Mouse (Mus musculus): ENCODE data around the gene Plxnd1.

DNA sequence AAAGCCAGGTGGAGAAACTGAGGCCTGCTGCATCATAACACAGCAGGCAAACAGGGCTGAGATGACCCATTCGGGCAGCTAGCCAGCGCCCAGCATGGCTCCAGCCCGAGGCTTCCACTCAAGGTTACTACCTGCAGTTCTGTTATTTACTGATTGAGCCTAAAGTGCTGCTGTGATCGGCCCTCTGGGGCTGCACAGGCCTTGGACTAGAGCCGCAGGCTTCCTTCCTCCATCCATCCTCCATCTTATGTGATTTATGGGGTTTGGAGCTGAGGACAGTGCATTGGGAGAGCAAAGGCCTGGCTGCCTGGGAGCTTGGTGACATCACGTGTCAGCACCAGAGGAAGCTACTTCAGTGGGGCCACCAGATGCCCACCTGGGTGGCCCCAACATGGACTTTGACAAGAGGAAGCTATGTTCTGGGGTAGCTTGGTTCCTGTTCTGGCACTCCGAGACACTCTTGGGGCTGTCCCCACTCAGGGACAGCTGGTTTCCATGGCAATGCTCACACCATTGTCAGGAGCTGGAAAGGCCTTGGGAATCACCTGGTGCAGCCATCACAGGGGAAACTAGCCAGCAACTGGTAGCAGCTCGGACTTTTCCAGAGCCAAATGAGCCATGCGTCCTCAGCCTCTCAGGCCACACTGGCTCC, 7.6 kb downstream of the Plxnd1 start:
- TF ChIP-seq POLR2A (IDR thresholded peaks at IDR 0.05; ENCODE audit: extremely low read depth, insufficient read depth, low read length) (no peak), CTCF (IDR thresholded peaks at IDR 0.05; ENCODE audit: extremely low read depth, insufficient read depth, low read length) (no peak)

Data from cortical plate, adult 2 months (tissue).